In genomic region chr19:5195417-5196035, GRCm38 (mm10) we compare ENCODE assay signal across 8 mouse cellular contexts.
DNase-seq lines count a peak whose midpoint lies in the region; ATAC-seq and TF ChIP-seq lines count a peak whose summit lies in the region.

No protein-coding gene starts in this region.

- H3K27ac ChIP-seq in forebrain, embryonic 14.5 days (ENCODE audit: low read depth, low read length) = no peak overlapping the region
- H3K27ac ChIP-seq in forebrain, embryonic 16.5 days (ENCODE audit: low read length) = no peak overlapping the region
- H3K27ac ChIP-seq in liver, postnatal 0 days (ENCODE audit: low read depth) = no peak overlapping the region
- H3K27ac ChIP-seq in stomach, postnatal 0 days (replicated peaks) = no peak overlapping the region

- DNase-seq in forebrain, embryonic 14.5 days (ENCODE audit: low spot score) = peak; percentile 78
- DNase-seq in urinary bladder, postnatal 25 days (ENCODE audit: low spot score) = peak; percentile 27
- DNase-seq in urinary bladder, postnatal 4 days (ENCODE audit: low spot score in 2 of 2) = no peak
- peak; percentile 78 for DNase-seq in embryo, embryonic 11 days
- peak; percentile 50 for DNase-seq in liver, postnatal 0 days
- peak; percentile 50 for DNase-seq in stomach, postnatal 0 days (ENCODE audit: low spot score)

- TF ChIP-seq CTCF in liver, postnatal 0 days (IDR thresholded peaks at IDR 0.05; ENCODE audit: low read depth) = peak; percentile 84
- peak; percentile 84 for TF ChIP-seq CTCF in stomach, postnatal 0 days (IDR thresholded peaks at IDR 0.05; ENCODE audit: low read depth)

- H3K9me3 ChIP-seq in forebrain, embryonic 14.5 days (replicated peaks; ENCODE audit: control insufficient read depth, low read length) = no peaks in the 10 kb centered on the region
- no peaks in the 10 kb centered on the region for H3K9me3 ChIP-seq in forebrain, embryonic 16.5 days (ENCODE audit: control insufficient read depth, low read length)
- H3K9me3 ChIP-seq in liver, postnatal 0 days (ENCODE audit: low read length) = no peaks in the 10 kb centered on the region
- no peaks in the 10 kb centered on the region for H3K9me3 ChIP-seq in stomach, postnatal 0 days (ENCODE audit: control insufficient read depth, low read length)

- TF ChIP-seq EP300 in liver, postnatal 0 days (IDR thresholded peaks at IDR 0.05; ENCODE audit: low read depth) = no peak
- no peak for TF ChIP-seq EP300 in stomach, postnatal 0 days (optimal IDR thresholded peaks at IDR 0.05)

- no peaks in the 10 kb centered on the region for H3K4me1 ChIP-seq in forebrain, embryonic 14.5 days (ENCODE audit: control insufficient read depth, insufficient read depth, low read length)
- H3K4me1 ChIP-seq in forebrain, embryonic 16.5 days (replicated peaks; ENCODE audit: control insufficient read depth, insufficient read depth, low read length) = no peaks in the 10 kb centered on the region
- H3K4me1 ChIP-seq in liver, postnatal 0 days (ENCODE audit: insufficient read depth) = no peaks in the 10 kb centered on the region
- H3K4me1 ChIP-seq in stomach, postnatal 0 days (replicated peaks; ENCODE audit: control insufficient read depth, insufficient read depth) = no peaks in the 10 kb centered on the region

- no peaks in the 10 kb centered on the region for H3K27me3 ChIP-seq in forebrain, embryonic 14.5 days (replicated peaks; ENCODE audit: control insufficient read depth, insufficient read depth, low read length)
- no peaks in the 10 kb centered on the region for H3K27me3 ChIP-seq in forebrain, embryonic 16.5 days (replicated peaks; ENCODE audit: control insufficient read depth, insufficient read depth, low read length)
- H3K27me3 ChIP-seq in liver, postnatal 0 days (ENCODE audit: insufficient read depth, low read length) = no peaks in the 10 kb centered on the region
- no peaks in the 10 kb centered on the region for H3K27me3 ChIP-seq in stomach, postnatal 0 days (ENCODE audit: control insufficient read depth, insufficient read depth, low read length)

- no peak overlapping the region for H3K4me2 ChIP-seq in forebrain, embryonic 14.5 days (ENCODE audit: low read length)
- H3K4me2 ChIP-seq in forebrain, embryonic 16.5 days (ENCODE audit: low read length) = no peak overlapping the region
- H3K4me2 ChIP-seq in liver, postnatal 0 days (ENCODE audit: low read depth, low read length) = no peak overlapping the region
- no peak overlapping the region for H3K4me2 ChIP-seq in stomach, postnatal 0 days (replicated peaks; ENCODE audit: low read depth)

- WGBS in forebrain, embryonic 14.5 days = 55% methylated on average over 7 of the region's 7 CpGs
- 59% methylated on average over 7 of the region's 7 CpGs for WGBS in forebrain, embryonic 16.5 days
- WGBS in liver, postnatal 0 days (ENCODE audit: insufficient replicate concordance) = 49% methylated on average over 7 of the region's 7 CpGs
- WGBS in stomach, postnatal 0 days = 49% methylated on average over 7 of the region's 7 CpGs

- no peak for ATAC-seq in forebrain, embryonic 14.5 days
- ATAC-seq in forebrain, embryonic 16.5 days = no peak
- peak; percentile 50 for ATAC-seq in inflammation-experienced regulatory T-cells, adult 6 months
- peak; percentile 73 for ATAC-seq in liver, postnatal 0 days
- ATAC-seq in stomach, postnatal 0 days (ENCODE audit: low FRiP score, low TSS enrichment) = no peak

- H3K36me3 ChIP-seq in forebrain, embryonic 14.5 days (ENCODE audit: control insufficient read depth, insufficient read depth, low read length) = no peaks in the 10 kb centered on the region
- no peaks in the 10 kb centered on the region for H3K36me3 ChIP-seq in forebrain, embryonic 16.5 days (ENCODE audit: control insufficient read depth, insufficient read depth)
- no peaks in the 10 kb centered on the region for H3K36me3 ChIP-seq in liver, postnatal 0 days (replicated peaks; ENCODE audit: insufficient read depth, low read length)
- H3K36me3 ChIP-seq in stomach, postnatal 0 days (ENCODE audit: control insufficient read depth, insufficient read depth, low read length) = no peaks in the 10 kb centered on the region

- no peak overlapping the region for H3K9ac ChIP-seq in forebrain, embryonic 14.5 days (ENCODE audit: low read length)
- H3K9ac ChIP-seq in forebrain, embryonic 16.5 days (replicated peaks; ENCODE audit: low read depth, low read length) = no peak overlapping the region
- H3K9ac ChIP-seq in liver, postnatal 0 days (replicated peaks) = no peak overlapping the region
- H3K9ac ChIP-seq in stomach, postnatal 0 days (ENCODE audit: low read length) = no peak overlapping the region

- no peak overlapping the region for H3K4me3 ChIP-seq in forebrain, embryonic 14.5 days (ENCODE audit: low read depth, low read length)
- H3K4me3 ChIP-seq in forebrain, embryonic 16.5 days (replicated peaks; ENCODE audit: low read length) = no peak overlapping the region
- no peak overlapping the region for H3K4me3 ChIP-seq in liver, postnatal 0 days (ENCODE audit: low read depth, low read length)
- H3K4me3 ChIP-seq in stomach, postnatal 0 days (ENCODE audit: low read depth, low read length) = no peak overlapping the region

Comparison
In these comparisons a context has a peak if more than half of its experiments do, and no peak if none do; other contexts are left out.
1. DNase-seq: peak in forebrain, embryonic 14.5 days (single experiment), urinary bladder, postnatal 25 days (single experiment), embryo, embryonic 11 days (single experiment), liver, postnatal 0 days (single experiment) and stomach, postnatal 0 days (single experiment); none in urinary bladder, postnatal 4 days (0 of 2).
2. ATAC-seq: peak in inflammation-experienced regulatory T-cells, adult 6 months (single experiment) and liver, postnatal 0 days (single experiment); none in forebrain, embryonic 14.5 days (single experiment), forebrain, embryonic 16.5 days (single experiment) and stomach, postnatal 0 days (single experiment).